Mouse (Mus musculus): ENCODE measurements around the gene Trpd52l3. TPM values are rescaled to one million over a fixed set of nuclear protein-coding genes. Genes with fewer than 3 reads are reported as not detected.

The Trpd52l3 gene
- polyA plus RNA-seq, 1 experiment from 2014 or later: not detected

DNA sequence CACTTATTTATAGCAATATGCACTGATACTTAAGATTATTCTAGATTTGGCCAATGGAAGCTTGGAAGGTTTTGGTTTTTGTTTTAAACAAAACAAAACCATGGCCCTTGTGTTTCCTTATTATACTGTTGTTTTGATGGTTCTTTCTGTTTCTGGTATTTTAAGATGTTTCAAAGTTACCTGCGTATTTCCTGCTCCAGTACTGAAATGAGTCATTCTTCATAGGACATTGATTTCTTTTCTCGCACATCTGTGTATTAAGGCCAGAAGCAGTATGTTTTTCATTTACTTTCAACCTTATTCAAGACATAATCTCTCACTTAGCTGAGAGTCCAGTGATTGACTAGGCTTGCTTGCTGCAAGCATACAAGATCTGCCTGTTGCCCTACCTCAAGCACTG lies 40.1 kb downstream of the Trpd52l3 start:
- ATAC-seq: no peak
- Histone ChIP-seq H3K36me3 (ENCODE audit: control insufficient read depth, insufficient read depth, low read length) (0 out of 2 replicates have a peak, but pooled peaks cover 4% of the 10 kb centered on the region), H3K27me3 (replicated peaks; ENCODE audit: control insufficient read depth, insufficient read depth, low read length) (no peaks in the 10 kb centered on the region), H3K4me1 (ENCODE audit: control insufficient read depth, insufficient read depth, low read depth, low read length) (no peaks in the 10 kb centered on the region), H3K4me2 (ENCODE audit: low read length) (no peak overlapping the region), H3K27ac (ENCODE audit: low read depth, low read length) (no peak overlapping the region), H3K9ac (ENCODE audit: low read depth, low read length) (no peak overlapping the region), H3K4me3 (ENCODE audit: low read length) (no peak overlapping the region), H3K9me3 (ENCODE audit: control insufficient read depth, low read length) (no peaks in the 10 kb centered on the region; the same call in 1 of the 2 replicates)
- 94% methylated on average over 2 of the region's 2 CpGs for WGBS

DNA sequence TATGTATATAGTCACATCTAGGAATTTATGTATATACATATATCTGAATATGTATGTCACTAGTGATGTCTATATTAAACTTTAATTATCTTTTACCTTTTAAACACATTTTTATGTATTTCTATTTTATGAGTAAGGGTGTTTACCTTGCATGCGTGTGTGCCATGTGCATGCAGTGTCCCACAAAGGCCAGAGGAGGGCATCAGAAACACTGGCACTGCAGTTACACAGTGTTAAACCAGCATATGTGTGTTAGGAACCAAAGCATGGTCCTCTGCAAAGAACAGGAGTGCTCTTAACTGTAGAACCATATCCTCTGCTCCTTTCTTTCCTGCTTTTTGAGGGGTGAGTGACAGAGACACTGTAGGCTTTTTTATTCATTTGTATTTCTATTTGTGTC lies 41.0 kb downstream of the Trpd52l3 start:
- 92% methylated on average over 1 of the region's 1 CpGs for WGBS

DNA sequence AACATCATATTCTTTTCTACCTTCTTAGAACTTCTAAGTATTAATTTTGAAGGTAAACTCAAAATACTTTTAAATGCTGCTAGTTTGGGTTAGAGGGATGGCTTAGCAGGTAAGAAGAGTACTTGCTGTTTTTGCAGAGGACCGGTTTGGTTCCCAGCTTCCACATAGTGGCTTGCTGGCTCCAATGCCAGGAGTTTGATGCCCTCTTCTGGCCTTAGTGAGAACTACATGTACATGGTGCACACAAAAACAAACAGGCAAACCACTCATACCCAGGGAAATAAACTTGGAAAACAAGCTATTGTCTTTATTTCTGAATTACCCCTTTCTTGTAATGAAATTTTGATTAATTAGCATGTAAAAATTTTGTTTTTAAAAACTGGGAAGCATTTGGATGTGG lies 42.3 kb downstream of the Trpd52l3 start:
- ATAC-seq: no peak

More for the DNA sequence above, 41.0 kb downstream of the Trpd52l3 start:
- H3K9ac ChIP-seq (ENCODE audit: low read depth, low read length): no peak overlapping the region
- no peaks in the 10 kb centered on the region; the same call in 1 of the 2 replicates for H3K9me3 ChIP-seq (ENCODE audit: control insufficient read depth, low read length)
- ATAC-seq: no peak
- H3K4me2 ChIP-seq (ENCODE audit: low read length): no peak overlapping the region
- H3K27ac ChIP-seq (ENCODE audit: low read depth, low read length): no peak overlapping the region
- no peaks in the 10 kb centered on the region for H3K4me1 ChIP-seq (ENCODE audit: control insufficient read depth, insufficient read depth, low read depth, low read length)
- no peaks in the 10 kb centered on the region for H3K27me3 ChIP-seq (replicated peaks; ENCODE audit: control insufficient read depth, insufficient read depth, low read length)
- 0 out of 2 replicates have a peak, but pooled peaks cover 4% of the 10 kb centered on the region for H3K36me3 ChIP-seq (ENCODE audit: control insufficient read depth, insufficient read depth, low read length)
- H3K4me3 ChIP-seq (ENCODE audit: low read length): no peak overlapping the region

DNA sequence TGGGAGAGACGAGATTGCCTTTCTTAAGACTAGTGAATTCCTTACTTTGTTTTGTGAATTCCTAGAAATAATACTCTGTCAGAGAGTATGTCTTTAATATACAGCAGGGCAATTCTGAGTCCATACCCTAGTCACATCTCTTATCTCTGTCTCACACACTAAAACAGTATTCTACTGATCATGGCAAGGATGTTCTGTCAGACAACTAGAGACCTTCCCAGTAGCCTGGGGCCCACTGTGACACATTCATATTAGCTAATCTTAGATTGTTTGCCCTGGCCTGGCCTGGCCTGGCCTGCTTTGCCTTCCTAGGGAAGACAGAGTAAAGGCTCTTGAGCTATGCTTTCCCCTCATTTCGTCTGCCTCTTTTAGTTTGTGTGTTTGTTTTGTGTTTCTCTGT lies 47.0 kb downstream of the Trpd52l3 start:
- ATAC-seq: no peak
- Histone ChIP-seq H3K9me3 (ENCODE audit: control insufficient read depth, low read length) (no peaks in the 10 kb centered on the region; the same call in 1 of the 2 replicates), H3K4me2 (ENCODE audit: low read length) (no peak overlapping the region), H3K4me3 (ENCODE audit: low read length) (no peak overlapping the region), H3K9ac (ENCODE audit: low read depth, low read length) (no peak overlapping the region), H3K4me1 (ENCODE audit: control insufficient read depth, insufficient read depth, low read depth, low read length) (no peaks in the 10 kb centered on the region), H3K27me3 (replicated peaks; ENCODE audit: control insufficient read depth, insufficient read depth, low read length) (no peaks in the 10 kb centered on the region), H3K27ac (ENCODE audit: low read depth, low read length) (no peak overlapping the region), H3K36me3 (ENCODE audit: control insufficient read depth, insufficient read depth, low read length) (0 out of 2 replicates have a peak, but pooled peaks cover 4% of the 10 kb centered on the region)
- 92% methylated on average over 2 of the region's 2 CpGs for WGBS

More for the DNA sequence above, 42.3 kb downstream of the Trpd52l3 start:
- H3K27me3 ChIP-seq (replicated peaks; ENCODE audit: control insufficient read depth, insufficient read depth, low read length): no peaks in the 10 kb centered on the region
- H3K9me3 ChIP-seq (ENCODE audit: control insufficient read depth, low read length): no peaks in the 10 kb centered on the region; the same call in 1 of the 2 replicates
- no peaks in the 10 kb centered on the region for H3K4me1 ChIP-seq (ENCODE audit: control insufficient read depth, insufficient read depth, low read depth, low read length)
- H3K4me3 ChIP-seq (ENCODE audit: low read length): no peak overlapping the region
- WGBS: 79% methylated on average over 1 of the region's 1 CpGs
- H3K4me2 ChIP-seq (ENCODE audit: low read length): no peak overlapping the region
- H3K36me3 ChIP-seq (ENCODE audit: control insufficient read depth, insufficient read depth, low read length): 0 out of 2 replicates have a peak, but pooled peaks cover 4% of the 10 kb centered on the region
- no peak overlapping the region for H3K27ac ChIP-seq (ENCODE audit: low read depth, low read length)
- no peak overlapping the region for H3K9ac ChIP-seq (ENCODE audit: low read depth, low read length)

DNA sequence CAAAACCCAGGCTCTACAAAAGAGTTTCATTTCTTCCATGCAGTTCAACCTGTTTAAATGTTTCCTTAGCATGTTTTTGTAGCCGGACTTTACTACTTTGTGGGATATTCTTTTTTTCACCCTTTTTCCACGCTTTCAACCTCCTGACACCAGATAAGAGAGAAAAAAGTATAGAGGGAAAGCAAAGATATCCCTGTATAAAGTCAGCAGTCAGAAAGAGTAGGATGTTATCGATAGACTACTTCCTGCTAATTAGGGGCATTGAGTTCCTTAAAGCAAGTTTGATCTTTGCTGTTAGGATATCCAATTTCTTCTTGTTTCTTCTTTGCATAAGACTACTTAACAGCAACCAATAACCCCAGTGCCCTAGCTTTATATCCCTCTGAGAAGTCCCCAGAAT lies 47.9 kb downstream of the Trpd52l3 start:
- H3K9ac ChIP-seq (ENCODE audit: low read depth, low read length): no peak overlapping the region
- 0 out of 2 replicates have a peak, but pooled peaks cover 4% of the 10 kb centered on the region for H3K36me3 ChIP-seq (ENCODE audit: control insufficient read depth, insufficient read depth, low read length)
- no peaks in the 10 kb centered on the region for H3K9me3 ChIP-seq (ENCODE audit: control insufficient read depth, low read length)
- H3K4me1 ChIP-seq (ENCODE audit: control insufficient read depth, insufficient read depth, low read depth, low read length): no peaks in the 10 kb centered on the region
- H3K4me2 ChIP-seq (ENCODE audit: low read length): no peak overlapping the region
- H3K27ac ChIP-seq (ENCODE audit: low read depth, low read length): no peak overlapping the region
- no peak overlapping the region for H3K4me3 ChIP-seq (ENCODE audit: low read length)
- H3K27me3 ChIP-seq (replicated peaks; ENCODE audit: control insufficient read depth, insufficient read depth, low read length): no peaks in the 10 kb centered on the region
- WGBS: 97% methylated on average over 3 of the region's 3 CpGs
- no peak for ATAC-seq

DNA sequence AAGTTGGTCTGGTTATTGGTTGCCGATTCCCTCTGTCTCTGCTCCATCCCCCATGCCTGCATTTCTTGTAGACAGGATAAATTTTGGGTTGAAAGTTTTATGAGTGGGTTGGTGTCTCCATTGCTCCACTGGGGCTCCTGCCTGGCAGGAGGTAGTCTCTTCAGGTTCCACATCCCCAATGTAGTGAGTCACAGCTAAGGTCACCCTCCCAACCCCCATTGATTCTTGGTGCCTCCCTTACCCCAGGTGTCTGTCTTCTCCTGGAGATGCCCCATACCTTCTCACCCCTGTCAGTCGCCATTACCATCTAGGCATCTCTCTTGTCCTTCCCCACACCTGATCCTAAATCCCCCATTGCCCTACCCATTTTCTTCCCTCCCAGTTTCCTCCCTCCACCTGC lies 50.6 kb downstream of the Trpd52l3 start:
- Histone ChIP-seq H3K4me1 (ENCODE audit: control insufficient read depth, insufficient read depth, low read depth, low read length) (no peaks in the 10 kb centered on the region), H3K36me3 (ENCODE audit: control insufficient read depth, insufficient read depth, low read length) (no peaks in the 10 kb centered on the region), H3K27ac (ENCODE audit: low read depth, low read length) (no peak overlapping the region), H3K4me2 (ENCODE audit: low read length) (no peak overlapping the region), H3K4me3 (ENCODE audit: low read length) (no peak overlapping the region), H3K9me3 (ENCODE audit: control insufficient read depth, low read length) (no peaks in the 10 kb centered on the region), H3K9ac (ENCODE audit: low read depth, low read length) (no peak overlapping the region), H3K27me3 (replicated peaks; ENCODE audit: control insufficient read depth, insufficient read depth, low read length) (no peaks in the 10 kb centered on the region)
- WGBS: 95% methylated on average over 2 of the region's 2 CpGs
- no peak for ATAC-seq

Other genes starting within 250 kb of the Trpd52l3 start
- 5.2 and 5.6 TPM in 2 replicates for gene 9930021J03Rik, start 197.8 kb upstream of the Trpd52l3 start, polyA plus RNA-seq (2015; fragmentation: Nextera tagmentation; extraction: Ambion mirVana)
- gene Ranbp6, start 190.8 kb upstream of the Trpd52l3 start, polyA plus RNA-seq (2015; fragmentation: Nextera tagmentation; extraction: Ambion mirVana): 44.9 and 48.7 TPM in 2 replicates
- gene Il33, start 78.7 kb upstream of the Trpd52l3 start, polyA plus RNA-seq (2015; fragmentation: Nextera tagmentation; extraction: Ambion mirVana): 4.3 and 7.2 TPM in 2 replicates
- 40.7 and 48.0 TPM in 2 replicates for gene Uhrf2, start 26.7 kb downstream of the Trpd52l3 start, polyA plus RNA-seq (2015; fragmentation: Nextera tagmentation; extraction: Ambion mirVana)
- gene Gldc, start 171.6 kb downstream of the Trpd52l3 start, polyA plus RNA-seq (2015; fragmentation: Nextera tagmentation; extraction: Ambion mirVana): 8.7 and 9.2 TPM in 2 replicates
- 0.14 TPM in 1 of 2 replicates, not detected in the other for gene Mbl2, start 229.2 kb downstream of the Trpd52l3 start, polyA plus RNA-seq (2015; fragmentation: Nextera tagmentation; extraction: Ambion mirVana)

Data from hindbrain, embryonic 16.5 days (tissue).